Mouse (Mus musculus): ENCODE results near the gene Fbxw19. TPM values are rescaled to one million over a fixed set of nuclear protein-coding genes. Genes with fewer than 3 reads are reported as not detected.

Fbxw19 gene
- polyA plus RNA-seq (2012; rRNA removed) = not detected in 2 replicates

GRCm38 (mm10) chr9:109495775-109496174 lies at the start of gene Fbxw19:
Gene Fbxw19, minus strand, starts transcription at chr9:109495875.

GRCm38 (mm10) chr9:109449040-109449439 lies 46.6 kb downstream of the Fbxw19 start, which contains the start of gene Fbxw16:
Gene Fbxw16, minus strand, starts transcription at chr9:109449140.

Other genes with a start within 250 kb of the Fbxw19 start
- not detected in 2 replicates for gene Fbxw14, start 208.2 kb downstream of the Fbxw19 start, polyA plus RNA-seq (2012; rRNA removed)
- gene Fbxw28, start 156.2 kb downstream of the Fbxw19 start, polyA plus RNA-seq (2012; rRNA removed) = not detected in 2 replicates
- not detected in 2 replicates for gene Fbxw22, start 91.6 kb downstream of the Fbxw19 start, polyA plus RNA-seq (2012; rRNA removed)
- gene Fbxw16, start 46.7 kb downstream of the Fbxw19 start, polyA plus RNA-seq (2012; rRNA removed) = not detected in 2 replicates
- not detected in 2 replicates for gene Fbxw15, start 72.4 kb upstream of the Fbxw19 start, polyA plus RNA-seq (2012; rRNA removed)
- not detected in 2 replicates for gene Fbxw24, start 130.2 kb upstream of the Fbxw19 start, polyA plus RNA-seq (2012; rRNA removed)
- gene Fbxw25, start 168.8 kb upstream of the Fbxw19 start, polyA plus RNA-seq (2012; rRNA removed) = not detected in 2 replicates
- not detected in 2 replicates for gene Fbxw18, start 206.8 kb upstream of the Fbxw19 start, polyA plus RNA-seq (2012; rRNA removed)